Mouse (Mus musculus) colon, adult 2 months (tissue): Measurements from ENCODE around the gene Btaf1. TPM values are rescaled to one million over a fixed set of nuclear protein-coding genes. Genes with fewer than 3 reads are reported as not detected.

Source experiments
- polyA plus RNA-seq: library from polyadenylated mRNA; depleted of rRNA; stranded (reverse); fragments of >200 nt; gene quantifications from 2 replicates; pipeline ENCODE4 v1.2.3, GENCODE M21; 2012; rRNA removed

Gene Btaf1
- polyA plus RNA-seq, result 3.1 and 3.6 TPM in 2 replicates

DNA sequence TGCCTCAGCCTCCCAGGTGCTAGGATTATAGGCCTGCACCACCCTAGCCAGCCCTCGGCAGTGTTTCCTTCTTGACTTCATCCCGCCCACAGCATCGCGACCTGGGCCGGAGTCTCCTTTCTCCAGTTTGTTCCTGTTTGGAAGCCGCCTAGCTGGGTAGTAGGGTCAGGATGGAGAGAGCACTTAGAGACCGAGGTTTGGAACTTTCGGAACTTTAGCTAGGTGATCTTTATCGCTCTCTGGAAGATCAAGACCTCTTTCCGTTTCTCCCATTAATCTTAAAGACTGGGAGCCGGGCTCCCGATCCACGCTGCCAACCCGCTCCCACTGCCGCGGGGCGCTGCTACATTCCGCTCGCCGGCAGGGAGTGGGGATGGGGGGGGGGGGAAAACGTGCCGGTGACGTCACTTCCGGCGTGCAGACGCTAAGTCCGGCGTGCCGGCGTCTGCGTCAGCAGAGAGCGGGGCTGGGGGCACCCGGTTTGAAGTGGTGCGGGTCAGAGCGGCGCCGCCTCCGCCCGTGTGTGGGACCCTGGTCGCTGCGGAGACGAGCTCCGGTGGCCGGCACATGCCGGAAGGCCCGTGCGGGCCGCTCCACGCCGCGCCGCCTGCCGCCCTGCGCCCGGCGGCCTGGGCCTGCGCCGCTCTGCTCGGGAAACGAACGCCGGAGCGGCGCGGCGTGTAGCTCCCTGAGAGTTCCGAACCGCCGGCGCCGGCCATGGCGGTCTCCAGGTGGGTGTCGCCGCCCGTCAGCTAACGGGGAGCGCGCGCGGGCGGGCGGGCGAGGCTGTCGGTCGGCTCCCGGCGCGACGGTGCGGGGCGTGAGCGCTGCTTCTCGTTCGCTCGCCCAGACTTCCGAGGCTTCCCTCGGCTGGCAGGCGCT is at the start of gene Btaf1:
TSS of gene Btaf1 (plus strand) at position 409 of the 882 bp plus-strand sequence.

DNA sequence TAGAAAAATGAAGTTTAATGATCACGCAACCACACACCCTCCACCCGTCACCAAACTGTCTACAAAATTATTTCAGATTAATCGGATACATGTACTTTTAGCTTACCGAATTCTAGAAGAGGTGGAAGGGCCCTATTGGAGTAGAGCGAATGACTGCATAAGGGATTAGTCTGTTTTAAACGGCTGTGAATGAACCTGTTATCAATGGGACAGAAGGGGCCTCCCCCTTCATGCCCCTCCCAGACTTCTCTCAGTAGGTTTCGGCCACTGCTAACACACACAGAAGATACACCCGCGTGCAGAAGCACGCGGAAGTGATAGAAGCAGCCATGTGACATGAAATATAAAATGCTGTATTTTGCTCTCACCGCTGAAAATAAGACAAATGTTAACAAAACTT is 6.4 kb upstream of the Btaf1 start, which contains the start of gene Fgfbp3:
TSS of gene Fgfbp3 (minus strand) at position 150 of the 400 bp plus-strand sequence.

Other genes starting within 250 kb of the Btaf1 start
- 3.1 TPM in 2 replicates for gene Ppp1r3c, start 189.4 kb upstream of the Btaf1 start, polyA plus RNA-seq
- gene Tnks2, start 91.8 kb upstream of the Btaf1 start, polyA plus RNA-seq, result 14.7 and 16.4 TPM in 2 replicates
- 6.9 and 7.9 TPM in 2 replicates for gene Fgfbp3, start 6.5 kb upstream of the Btaf1 start, polyA plus RNA-seq